Mouse (Mus musculus): ENCODE measurements around the gene Tab1. TPM values are rescaled to one million over a fixed set of nuclear protein-coding genes. Genes with fewer than 3 reads are reported as not detected.

Tab1 gene
- total RNA-seq, 2 experiments from 2014 or later = 11.0 to 12.5 TPM

DNA sequence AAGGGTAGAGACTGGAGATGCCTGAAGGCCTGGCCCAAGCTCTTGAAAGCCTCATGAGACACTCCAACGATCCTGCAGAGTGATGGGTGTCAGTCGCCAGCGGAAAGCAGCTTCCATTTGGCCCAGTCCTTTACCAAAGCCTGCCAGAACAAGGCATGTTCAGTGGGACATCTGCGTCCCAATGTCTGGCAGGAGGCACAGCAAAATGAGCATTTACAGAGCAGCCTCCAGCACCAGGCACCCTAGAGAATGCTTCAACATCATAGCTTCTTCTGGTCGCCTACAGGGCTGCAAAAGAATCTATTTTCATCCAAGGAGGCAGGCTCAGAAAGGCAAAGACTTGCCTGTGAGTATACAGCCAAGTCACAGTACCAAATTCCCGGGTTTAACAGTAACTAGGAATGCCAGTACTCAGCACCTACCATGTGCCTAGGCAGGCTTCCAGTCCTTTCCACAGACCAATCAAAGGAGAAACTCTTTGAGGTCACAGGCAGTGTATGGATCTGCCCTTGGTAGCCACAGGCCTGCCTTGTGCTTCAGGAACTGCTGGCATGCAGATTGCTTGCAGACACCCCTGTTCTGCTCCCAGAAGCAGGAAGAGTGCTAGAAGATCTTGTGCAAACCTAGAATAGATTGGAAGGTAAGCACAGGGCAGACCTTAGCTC is 69.3 kb downstream of the Tab1 start:
- DNase-seq (ENCODE audit: low spot score) = no peak

DNA sequence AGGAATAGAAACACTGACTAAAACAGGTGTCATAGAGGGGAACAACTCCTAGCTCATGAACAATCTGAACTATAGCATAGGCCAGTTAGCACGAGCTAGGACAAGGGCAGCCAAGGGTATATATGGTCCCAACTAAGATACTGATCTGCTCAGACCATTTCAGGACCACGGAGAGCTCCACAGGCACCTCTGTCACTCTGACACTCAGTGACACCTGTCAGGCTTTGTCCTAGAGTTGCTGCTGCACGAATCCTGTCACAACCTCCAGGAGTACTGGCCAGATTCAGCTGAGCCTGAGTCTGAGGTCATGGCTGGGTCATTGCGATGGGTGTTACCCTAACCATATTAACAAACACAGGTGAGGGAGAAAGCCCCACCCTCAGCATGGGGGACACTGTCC is 70.5 kb downstream of the Tab1 start:
- no peak for DNase-seq (ENCODE audit: low spot score)

DNA sequence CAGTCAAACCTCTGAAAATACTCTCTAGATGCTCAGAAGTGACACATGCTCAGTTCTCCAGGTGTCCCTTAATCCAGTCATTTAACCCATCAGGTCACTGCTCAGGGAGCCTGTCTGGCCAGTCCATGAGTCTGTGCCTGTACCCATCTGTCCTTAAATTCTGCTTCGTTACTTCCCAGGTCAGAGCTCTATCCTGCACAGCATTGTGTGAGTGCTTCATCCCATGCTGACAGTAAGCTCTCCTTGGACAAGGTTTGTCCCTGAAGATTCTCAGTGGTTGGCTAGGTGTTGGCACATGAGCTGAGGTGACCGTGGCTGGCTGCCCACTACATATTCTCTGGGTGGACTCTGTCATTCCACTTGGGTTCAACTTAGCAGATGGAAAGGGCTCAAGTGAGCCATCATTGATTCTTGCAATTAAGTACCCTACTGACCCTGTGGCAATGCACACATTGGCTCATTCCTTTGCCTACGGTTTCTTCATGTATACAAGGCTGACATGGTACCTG is 73.2 kb downstream of the Tab1 start:
- no peak for DNase-seq (ENCODE audit: low spot score)

DNA sequence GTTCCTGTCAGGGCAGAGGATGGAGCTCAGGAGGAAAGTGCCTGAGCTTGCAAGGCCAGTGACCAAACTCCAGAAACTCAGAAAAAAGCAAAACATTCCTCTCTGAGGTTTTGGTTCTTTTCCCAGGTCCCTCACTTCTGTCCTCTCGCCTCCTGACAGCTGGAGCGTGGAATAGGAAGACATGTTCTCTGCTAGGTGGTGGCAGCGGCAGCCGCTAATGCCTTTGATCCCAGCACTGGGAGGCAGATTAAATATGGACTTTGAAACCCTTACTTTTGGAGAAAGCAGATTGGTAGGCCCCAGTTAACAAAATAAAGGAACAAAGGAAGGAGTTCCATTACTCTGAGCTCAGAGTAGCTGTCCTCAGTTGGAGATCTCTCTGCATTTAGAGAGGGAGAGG is 75.5 kb downstream of the Tab1 start:
- no peak for DNase-seq (ENCODE audit: low spot score)

Other genes starting within 250 kb of the Tab1 start
- 1 to 10 TPM; 1.6 to 2.3 TPM for gene Apobec3, start 241.5 kb upstream of the Tab1 start, total RNA-seq (2021)
- 10 to 100 TPM; 20.5 to 22.9 TPM for gene Cbx7, start 162.0 kb upstream of the Tab1 start, total RNA-seq (2021)
- gene Pdgfb, start 118.2 kb upstream of the Tab1 start, total RNA-seq (2021) = 10 to 100 TPM; 12.9 to 22.1 TPM
- 10 to 100 TPM; 54.8 to 60.6 TPM for gene Syngr1, start 41.8 kb upstream of the Tab1 start, total RNA-seq (2021)
- gene Rpl3, start 41.3 kb upstream of the Tab1 start, total RNA-seq (2021) = 10 to 100 TPM; 37.2 to 48.3 TPM
- 1 to 10 TPM in 1 of 2 experiments, under 1 TPM in 1; 0.43 to 1.2 TPM for gene Mgat3, start 40.6 kb downstream of the Tab1 start, total RNA-seq (2021)
- gene Mief1, start 100.9 kb downstream of the Tab1 start, total RNA-seq (2021) = 10 to 100 TPM; 20.4 to 23.0 TPM
- 1 to 10 TPM; 7.1 to 9.7 TPM for gene AC140267.1, start 102.7 kb downstream of the Tab1 start, total RNA-seq (2021)
- gene Atf4, start 122.1 kb downstream of the Tab1 start, total RNA-seq (2021) = 100 to 1,000 TPM; 141 to 165 TPM
- gene Rps19bp1, start 131.2 kb downstream of the Tab1 start, total RNA-seq (2021) = 10 to 100 TPM; 10.8 to 15.3 TPM
- gene Cacna1i, start 154.1 kb downstream of the Tab1 start, total RNA-seq (2021) = under 1 TPM; 0.21 TPM

Measured in gastrocnemius, adult 18-20 months (tissue).